In the genomic region with DNA sequence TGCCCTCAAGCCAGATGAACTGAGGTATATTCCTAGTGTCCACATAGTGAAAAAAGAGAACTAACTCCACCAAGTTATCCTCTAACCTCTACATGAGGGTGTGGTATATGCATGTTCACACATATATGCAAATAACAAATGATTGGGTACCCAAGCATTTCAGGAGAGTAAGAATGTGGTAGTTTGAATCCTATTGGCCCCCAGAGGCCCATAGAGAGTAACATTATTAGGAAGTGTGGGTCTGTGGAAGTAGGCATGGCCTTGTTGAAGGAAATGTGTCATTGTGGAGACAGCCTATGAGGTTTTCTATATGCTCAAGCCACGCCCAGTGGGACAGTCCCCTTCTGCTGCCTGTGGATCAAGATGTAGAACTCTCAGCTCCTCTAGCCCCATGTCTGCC, we compare ENCODE assay signal across 21 mouse cellular contexts.
"Had no signal": no experiment of that assay in that cellular context is flagged by ENCODE, and none has a peak within 500 bp of the region (broad histone marks: within the 10 kb centered on the region; RNA-seq: fewer than 3 reads in every experiment).

No protein-coding gene starts in this region.

- H3K27ac ChIP-seq: left cerebral cortex, adult 2 months; limb, embryonic 12.5 days; limb, embryonic 15.5 days; liver, embryonic 14.5 days; midbrain, embryonic 10.5 days; midbrain, embryonic 13.5 days; stomach, embryonic 15.5 days had no signal

- ATAC-seq: inflammation-experienced regulatory T-cells, adult 6 months; liver, postnatal 0 days; midbrain, embryonic 13.5 days had no signal

- H3K4me3 ChIP-seq: left cerebral cortex, adult 2 months; limb, embryonic 12.5 days; limb, embryonic 15.5 days; lung, embryonic 15.5 days; megakaryocyte, embryonic 14.5 days; midbrain, embryonic 10.5 days; midbrain, embryonic 13.5 days; stomach, embryonic 15.5 days had no signal

- DNase-seq: kidney, adult 18-20 months; kidney, postnatal 4 days; layer of hippocampus, adult 9-11 months; layer of hippocampus, postnatal 36 days; left cerebral cortex, postnatal 4 days; liver, postnatal 0 days; retina, postnatal 1 day; right cerebral cortex, postnatal 25 days; spleen, adult 18-20 months; thymus, adult 18-20 months; thymus, postnatal 36 days had no signal
